Mouse (Mus musculus): ENCODE data around the gene Cabp2. TPM values are rescaled to one million over a fixed set of nuclear protein-coding genes. Genes with fewer than 3 reads are reported as not detected.
"Not testable (repeated sequence)": the region's sequence is repeated elsewhere in the genome, so short reads cannot be mapped to it uniquely, and the experiment has no call there.

Gene Cabp2
- total RNA-seq, 2 experiments from 2014 or later: not detected

- intact Hi-C loops (cut with DNase I); DNase-seq (ENCODE audit: low spot score in 2 of 2): not testable (repeated sequence)
Observed at GRCm38 (mm10) chr19:4135963-4136345, 54.6 kb downstream of the Cabp2 start.

- intact Hi-C loops (cut with DNase I): no loop called here
- no peak for DNase-seq (ENCODE audit: low spot score in 2 of 2)
Observed at GRCm38 (mm10) chr19:4136463-4136862, 55.1 kb downstream of the Cabp2 start.

Other genes with a start within 250 kb of the Cabp2 start
- gene Chka, start 229.8 kb upstream of the Cabp2 start, total RNA-seq (2021): 100 to 1,000 TPM in 1 of 2 experiments, 10 to 100 TPM in 1; 66.7 to 108 TPM
- 10 to 100 TPM; 15.7 to 19.6 TPM for gene Tcirg1, start 174.4 kb upstream of the Cabp2 start, total RNA-seq (2021)
- 100 to 1,000 TPM; 137 to 152 TPM for gene Ndufs8, start 168.8 kb upstream of the Cabp2 start, total RNA-seq (2021)
- 1 to 10 TPM; 2.6 to 3.8 TPM for gene Aldh3b1, start 151.8 kb upstream of the Cabp2 start, total RNA-seq (2021)
- gene Unc93b1, start 146.4 kb upstream of the Cabp2 start, total RNA-seq (2021): 10 to 100 TPM; 16.2 to 16.5 TPM
- under 1 TPM in 1 of 2 experiments, not detected in 1; 0.27 TPM for gene Aldh3b3, start 122.9 kb upstream of the Cabp2 start, total RNA-seq (2021)
- gene Aldh3b2, start 109.2 kb upstream of the Cabp2 start, total RNA-seq (2021): 1 to 10 TPM; 1.0 to 1.4 TPM
- gene Acy3, start 95.0 kb upstream of the Cabp2 start, total RNA-seq (2021): 1 to 10 TPM; 2.0 to 2.7 TPM
- not detected for gene Tbx10, start 88.8 kb upstream of the Cabp2 start, total RNA-seq (2021)
- 10 to 100 TPM in 1 of 2 experiments, 1 to 10 TPM in 1; 8.8 to 13.3 TPM for gene Nudt8, start 81.0 kb upstream of the Cabp2 start, total RNA-seq (2021)
- 1 to 10 TPM; 1.2 to 1.8 TPM for gene Gm49405, start 81.0 kb upstream of the Cabp2 start, total RNA-seq (2021)
- gene Doc2g, start 78.3 kb upstream of the Cabp2 start, total RNA-seq (2021): 1 to 10 TPM; 2.7 to 6.8 TPM
- 100 to 1,000 TPM; 226 to 259 TPM for gene Ndufv1, start 68.8 kb upstream of the Cabp2 start, total RNA-seq (2021)
- gene Gstp1, start 43.6 kb upstream of the Cabp2 start, total RNA-seq (2021): 100 to 1,000 TPM; 301 to 332 TPM
- gene Gstp2, start 35.6 kb upstream of the Cabp2 start, total RNA-seq (2021): 10 to 100 TPM; 33.9 to 45.2 TPM
- gene Gstp3, start 22.0 kb upstream of the Cabp2 start, total RNA-seq (2021): not detected
- gene Cdk2ap2, start 15.6 kb downstream of the Cabp2 start, total RNA-seq (2021): 10 to 100 TPM; 28.8 to 34.1 TPM
- 100 to 1,000 TPM; 202 to 203 TPM for gene Pitpnm1, start 18.4 kb downstream of the Cabp2 start, total RNA-seq (2021)
- gene Aip, start 44.3 kb downstream of the Cabp2 start, total RNA-seq (2021): 100 to 1,000 TPM; 106 to 133 TPM
- not detected for gene Gpr152, start 58.2 kb downstream of the Cabp2 start, total RNA-seq (2021)
- not detected for gene Cabp4, start 62.5 kb downstream of the Cabp2 start, total RNA-seq (2021)
- 10 to 100 TPM; 75.7 to 81.1 TPM for gene Coro1b, start 67.0 kb downstream of the Cabp2 start, total RNA-seq (2021)
- gene Ptprcap, start 72.0 kb downstream of the Cabp2 start, total RNA-seq (2021): 1 to 10 TPM; 1.3 to 1.8 TPM
- gene Rps6kb2, start 81.8 kb downstream of the Cabp2 start, total RNA-seq (2021): 10 to 100 TPM; 27.8 to 43.1 TPM
- 1 to 10 TPM; 5.5 to 7.8 TPM for gene Carns1, start 93.9 kb downstream of the Cabp2 start, total RNA-seq (2021)
- gene Tbc1d10c, start 109.7 kb downstream of the Cabp2 start, total RNA-seq (2021): 1 to 10 TPM; 1.5 to 1.9 TPM
- gene Ppp1ca, start 110.5 kb downstream of the Cabp2 start, total RNA-seq (2021): 100 to 1,000 TPM; 292 to 320 TPM
- gene Rad9a, start 120.1 kb downstream of the Cabp2 start, total RNA-seq (2021): 10 to 100 TPM in 1 of 2 experiments, 1 to 10 TPM in 1; 6.1 to 10.8 TPM
- gene Clcf1, start 132.7 kb downstream of the Cabp2 start, total RNA-seq (2021): 1 to 10 TPM in 1 of 2 experiments, under 1 TPM in 1; 0.84 to 1.2 TPM
- gene AC109138.7, start 132.8 kb downstream of the Cabp2 start, total RNA-seq (2021): not detected
- 10 to 100 TPM; 15.9 to 17.8 TPM for gene Pold4, start 150.3 kb downstream of the Cabp2 start, total RNA-seq (2021)
- gene Ssh3, start 187.6 kb downstream of the Cabp2 start, total RNA-seq (2021): 10 to 100 TPM; 41.1 to 65.6 TPM
- 10 to 100 TPM; 69.7 to 72.3 TPM for gene Ankrd13d, start 201.6 kb downstream of the Cabp2 start, total RNA-seq (2021)
- 100 to 1,000 TPM; 223 to 239 TPM for gene Grk2, start 224.6 kb downstream of the Cabp2 start, total RNA-seq (2021)